Mouse (Mus musculus) forebrain, embryonic 16.5 days (tissue): Measurements from ENCODE around the gene Pm20d1. TPM values are rescaled to one million over a fixed set of nuclear protein-coding genes. Genes with fewer than 3 reads are reported as not detected.

ENCODE experiments used
- ATAC-seq: fragments of 200-750 bp; cut with Nextera tagmentation; 2 replicates; pipeline ENCODE4 v1.8.0; 2017; ENCODE audit warnings: mild to moderate bottlenecking, moderate library complexity
- H3K27ac ChIP-seq: fragments of 300-500 bp; sonication (generic); 2 replicates; pipeline ENCODE4 v1.5.1; 2014; ENCODE audit warnings: low read length, control low read depth
- H3K27me3 ChIP-seq: fragments of 300-500 bp; sonication (generic); replicated peaks from 2 replicates; pipeline ENCODE4 v1.6.1; 2014; ENCODE audit warnings: low read length; ENCODE audit not compliant: control insufficient read depth, insufficient read depth
- H3K36me3 ChIP-seq: fragments of 300-500 bp; sonication (generic); 2 replicates; pipeline ENCODE4 v1.6.1; 2014; ENCODE audit not compliant: control insufficient read depth, insufficient read depth
- H3K4me1 ChIP-seq: fragments of 300-500 bp; sonication (generic); replicated peaks from 2 replicates; pipeline ENCODE4 v1.6.1; 2014; ENCODE audit warnings: low read length; ENCODE audit not compliant: control insufficient read depth, insufficient read depth
- H3K4me2 ChIP-seq: fragments of 300-500 bp; sonication (generic); 2 replicates; pipeline ENCODE4 v1.6.1; 2014; ENCODE audit warnings: mild to moderate bottlenecking, low read length, control low read depth
- H3K4me3 ChIP-seq: fragments of 300-500 bp; sonication (generic); replicated peaks from 2 replicates; pipeline ENCODE4 v1.5.1; 2014; ENCODE audit warnings: mild to moderate bottlenecking, low read length, control low read depth
- H3K9ac ChIP-seq: fragments of 300-500 bp; sonication (generic); replicated peaks from 2 replicates; pipeline ENCODE4 v1.6.1; 2014; ENCODE audit warnings: low read depth, low read length, control low read depth
- H3K9me3 ChIP-seq: fragments of 300-500 bp; sonication (generic); 2 replicates; pipeline ENCODE4 v1.6.1; 2016; ENCODE audit warnings: low read length; ENCODE audit not compliant: control insufficient read depth
- WGBS: fragments of 180-500 bp; shearing (Covaris S2); extraction: QIAGEN DNeasy Blood & Tissue Kit; methylation state at CpG from one replicate; pipeline ENCODE4 v1.1.7; 2014; 5-methylcytosine and 5-hydroxymethylcytosine counted together
- polyA plus RNA-seq: library from polyadenylated mRNA; unstranded; fragments of >200 nt; fragmentation: Nextera tagmentation; extraction: Ambion mirVana; gene quantifications from 2 replicates; pipeline ENCODE4 v1.2.1, GENCODE M21; 2015

The Pm20d1 gene
- polyA plus RNA-seq, 1 experiment from 2014 or later: 0.18 TPM

DNA sequence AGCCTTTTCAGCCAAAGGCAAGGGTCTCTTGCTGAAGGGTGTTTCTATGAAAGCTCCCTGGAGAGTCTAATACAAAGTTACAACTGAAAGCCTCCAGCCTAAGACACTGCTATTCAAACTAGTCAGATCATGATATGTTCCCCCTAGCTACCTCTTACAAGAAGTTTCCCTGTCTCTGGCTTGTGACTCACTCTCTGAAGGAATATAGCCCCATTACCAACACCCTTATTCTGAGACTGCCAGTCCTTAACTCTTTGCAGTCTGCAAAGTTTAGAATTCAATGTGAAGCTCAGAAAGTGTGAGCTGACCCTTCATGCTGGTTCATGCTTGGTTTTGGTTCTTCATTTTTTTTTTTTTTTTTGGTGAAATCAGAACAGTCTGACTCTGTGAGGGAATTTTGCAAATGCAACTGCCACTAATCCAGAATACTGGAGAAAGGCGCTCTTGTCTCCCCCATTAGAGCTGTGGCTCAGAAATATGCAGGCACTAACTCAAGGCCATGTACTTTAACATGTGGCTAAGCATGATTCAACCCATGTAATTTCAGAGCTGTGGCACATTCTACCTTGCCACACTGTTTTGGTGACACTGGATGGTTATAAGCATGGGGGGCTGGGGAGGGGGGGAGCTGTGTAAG lies 25.8 kb downstream of the Pm20d1 start:
- H3K27me3 ChIP-seq: no peaks in the 10 kb centered on the region
- 89% methylated on average over 1 of the region's 1 CpGs for WGBS
- H3K9ac ChIP-seq: no peak overlapping the region
- no peaks in the 10 kb centered on the region for H3K36me3 ChIP-seq
- peaks cover 4% of the 10 kb centered on the region for H3K9me3 ChIP-seq
- H3K27ac ChIP-seq: no peak overlapping the region
- no peak overlapping the region for H3K4me2 ChIP-seq
- no peak for ATAC-seq
- no peak overlapping the region for H3K4me3 ChIP-seq
- H3K4me1 ChIP-seq: peaks cover 9% of the 10 kb centered on the region

DNA sequence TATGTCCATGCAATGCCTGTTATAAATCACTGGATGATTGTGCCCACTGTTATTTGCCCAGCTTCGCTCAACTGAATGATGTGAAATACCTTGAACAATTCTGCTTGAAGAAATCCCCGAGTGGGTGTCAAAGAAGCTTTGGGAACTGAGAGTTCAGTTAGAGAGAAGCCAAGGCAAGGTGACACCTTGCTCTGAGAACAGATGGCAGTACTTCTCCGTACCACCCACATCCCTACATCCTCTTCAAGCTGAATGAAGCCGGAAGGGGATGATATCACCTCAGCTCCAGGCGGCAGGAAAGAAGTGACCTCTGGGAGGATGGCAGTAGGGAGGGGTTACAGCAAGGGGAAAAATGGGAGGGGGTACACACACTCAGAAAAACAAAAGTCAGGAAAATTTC lies 26.4 kb downstream of the Pm20d1 start:
- Histone ChIP-seq H3K4me1 (peaks cover 10% of the 10 kb centered on the region), H3K4me3 (no peak overlapping the region), H3K9me3 (peaks cover 4% of the 10 kb centered on the region), H3K36me3 (no peaks in the 10 kb centered on the region), H3K27me3 (no peaks in the 10 kb centered on the region), H3K27ac (no peak overlapping the region), H3K4me2 (no peak overlapping the region), H3K9ac (no peak overlapping the region)
- WGBS: 52% methylated on average over 5 of the region's 5 CpGs
- ATAC-seq: no peak

DNA sequence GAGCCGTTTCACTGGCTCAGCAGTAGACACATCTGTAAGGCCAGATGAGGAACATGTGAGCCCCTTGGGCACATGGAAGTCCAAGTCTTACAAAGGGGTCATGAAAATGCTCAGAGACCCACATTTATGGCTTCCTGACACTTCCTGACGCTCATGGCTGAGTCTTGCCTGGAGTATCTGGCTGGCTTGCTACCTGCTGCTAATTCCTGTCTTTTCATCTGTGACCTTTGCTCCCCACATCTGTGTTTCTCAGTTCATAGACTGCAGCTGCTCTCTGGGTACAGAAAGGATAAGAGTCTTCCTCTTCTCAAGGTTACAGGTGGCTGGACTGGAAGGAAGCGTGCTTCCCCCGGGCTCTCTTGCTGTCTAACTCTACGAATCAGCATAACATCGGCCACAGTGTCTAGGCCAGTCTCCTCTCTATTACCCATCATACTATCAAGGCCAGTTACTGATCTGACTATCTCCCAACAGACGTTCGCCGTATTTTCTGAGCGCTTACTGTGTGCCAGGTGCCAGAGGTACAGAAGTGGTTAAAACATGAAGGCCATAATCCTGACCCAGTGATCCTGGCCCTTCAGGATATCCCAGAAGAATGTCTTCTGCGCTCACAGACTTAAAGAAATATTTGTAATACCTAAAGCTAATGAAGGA lies 27.5 kb downstream of the Pm20d1 start:
- no peaks in the 10 kb centered on the region for H3K27me3 ChIP-seq
- H3K27ac ChIP-seq: no peak overlapping the region
- WGBS: 91% methylated on average over 11 of the region's 11 CpGs
- no peak overlapping the region for H3K9ac ChIP-seq
- ATAC-seq: no peak
- H3K4me1 ChIP-seq: peaks cover 21% of the 10 kb centered on the region
- H3K9me3 ChIP-seq: no peaks in the 10 kb centered on the region
- no peaks in the 10 kb centered on the region for H3K36me3 ChIP-seq
- no peak overlapping the region for H3K4me2 ChIP-seq
- H3K4me3 ChIP-seq: no peak overlapping the region

DNA sequence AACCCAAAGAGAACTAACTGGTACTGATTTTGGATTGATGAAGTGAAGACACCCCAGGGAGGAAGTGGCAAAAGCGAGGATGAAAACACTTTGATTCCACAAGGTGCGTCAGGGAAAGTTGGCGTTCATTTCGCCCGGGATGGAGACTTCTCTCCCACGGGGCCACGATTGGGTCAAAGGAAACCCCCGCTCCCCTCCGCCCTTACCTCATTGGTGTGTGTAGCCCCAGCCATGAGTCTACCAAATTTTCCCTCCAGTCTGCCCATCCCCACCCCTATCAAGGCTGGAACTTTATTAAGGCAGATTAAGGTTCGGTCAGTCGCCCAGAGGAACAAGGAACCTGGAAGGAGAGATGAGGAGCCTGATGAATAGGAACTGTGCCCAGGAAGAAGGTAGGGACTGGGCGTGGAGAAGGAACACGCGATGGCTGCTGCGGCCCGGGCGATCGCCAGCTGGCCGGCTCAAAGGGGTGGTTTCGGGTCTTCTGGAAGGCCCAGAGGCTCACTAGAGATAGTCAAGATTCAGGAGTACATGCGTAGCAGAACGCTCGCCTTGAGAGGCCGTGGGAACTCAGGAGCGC lies 30.1 kb downstream of the Pm20d1 start, which contains the start of gene Slc41a1:
TSS of gene Slc41a1 (plus strand) at position 287 of the 580 bp plus-strand sequence.
- Histone ChIP-seq H3K4me3 (peak within 1 kb of the TSS; percentile 72), H3K27ac (peak within 1 kb of the TSS; percentile 67), H3K9ac (peak within 1 kb of the TSS; percentile 78), H3K27me3 (no peaks in the 10 kb centered on the region), H3K9me3 (no peaks in the 10 kb centered on the region), H3K4me1 (peaks cover 31% of the 10 kb centered on the region), H3K4me2 (peak within 1 kb of the TSS; percentile 87), H3K36me3 (no peaks in the 10 kb centered on the region)
- peak; percentile 58 for ATAC-seq
- WGBS: 2% methylated on average over 25 of the region's 25 CpGs

DNA sequence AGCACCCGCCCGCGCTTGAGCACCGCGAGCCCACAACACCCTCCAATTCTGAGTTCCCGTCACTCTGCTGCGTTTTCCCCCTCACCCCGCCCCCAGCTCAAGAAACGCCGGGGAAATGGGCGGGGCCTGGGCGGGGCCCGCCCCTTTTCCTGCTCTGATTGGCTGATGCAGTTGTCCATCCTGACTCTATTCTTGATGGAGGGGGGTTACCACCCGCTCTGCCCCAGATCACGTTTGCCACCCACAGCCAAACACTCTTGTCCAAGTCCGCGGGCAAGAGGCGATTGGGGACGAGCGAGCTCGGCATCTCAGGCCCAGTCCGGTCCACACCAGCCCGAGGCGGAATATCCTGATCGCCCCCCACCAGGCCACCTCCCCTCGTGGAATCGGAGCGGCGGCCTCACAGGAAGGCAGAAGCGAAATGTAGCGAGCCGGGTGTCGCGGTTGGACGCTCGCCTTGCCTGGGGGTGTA lies 30.6 kb downstream of the Pm20d1 start:
- peaks cover 34% of the 10 kb centered on the region for H3K4me1 ChIP-seq
- peak overlapping the region; percentile 78 for H3K9ac ChIP-seq
- peak overlapping the region; percentile 67 for H3K27ac ChIP-seq
- no peaks in the 10 kb centered on the region for H3K36me3 ChIP-seq
- no peaks in the 10 kb centered on the region for H3K27me3 ChIP-seq
- ATAC-seq: peak; percentile 96
- WGBS: 0% methylated on average over 31 of the region's 36 CpGs
- H3K9me3 ChIP-seq: no peaks in the 10 kb centered on the region
- H3K4me2 ChIP-seq: peak overlapping the region; percentile 87
- peak overlapping the region; percentile 72 for H3K4me3 ChIP-seq

DNA sequence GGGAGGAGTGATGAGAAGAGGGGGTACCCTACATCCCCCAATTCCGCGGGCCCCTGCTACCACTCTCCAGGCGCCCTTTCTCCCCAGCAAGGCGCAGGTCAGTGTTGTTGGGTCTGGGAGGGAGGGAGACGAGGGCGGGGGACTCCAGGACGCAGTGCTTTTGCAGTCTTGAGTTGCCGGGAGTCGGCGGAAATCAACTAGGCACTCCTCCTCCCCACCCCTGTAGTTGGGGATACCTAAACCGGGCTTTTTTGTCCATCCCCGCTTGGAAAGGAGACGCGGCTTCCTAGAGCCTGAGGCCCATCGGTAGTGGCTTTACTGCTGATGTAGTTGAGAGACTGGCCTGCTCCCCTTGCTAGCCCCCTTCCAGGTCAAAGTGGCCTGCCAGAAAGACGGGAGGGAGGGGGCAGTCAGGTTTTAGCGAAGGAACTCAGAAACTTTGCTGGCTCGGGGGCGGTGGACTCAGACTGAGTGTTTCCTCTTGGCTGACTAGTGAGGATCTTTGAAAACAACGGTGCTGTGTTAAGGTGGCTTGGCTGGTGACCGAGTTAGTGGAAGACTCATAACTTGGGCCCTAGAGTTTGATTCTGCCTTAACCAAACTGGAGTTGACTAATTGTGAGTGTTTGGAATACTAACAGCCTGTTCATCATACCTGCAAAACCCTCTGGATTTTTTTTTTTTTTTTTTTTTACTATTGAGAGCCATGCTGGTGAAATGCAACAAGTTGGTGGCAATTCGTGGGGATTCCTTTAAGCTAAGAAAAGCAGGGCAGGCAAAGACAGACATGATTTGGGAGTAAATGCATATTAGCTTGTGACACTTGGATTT lies 31.3 kb downstream of the Pm20d1 start:
- no peaks in the 10 kb centered on the region for H3K9me3 ChIP-seq
- 1% methylated on average over 20 of the region's 22 CpGs for WGBS
- H3K4me2 ChIP-seq: peak overlapping the region; percentile 53
- H3K4me3 ChIP-seq: peak overlapping the region; percentile 72
- peaks cover 34% of the 10 kb centered on the region for H3K4me1 ChIP-seq
- H3K27ac ChIP-seq: peak overlapping the region; percentile 67; the same call in 1 of the 2 replicates
- no peaks in the 10 kb centered on the region for H3K36me3 ChIP-seq
- peak; percentile 49 for ATAC-seq
- no peaks in the 10 kb centered on the region for H3K27me3 ChIP-seq
- H3K9ac ChIP-seq: peak overlapping the region; percentile 65

DNA sequence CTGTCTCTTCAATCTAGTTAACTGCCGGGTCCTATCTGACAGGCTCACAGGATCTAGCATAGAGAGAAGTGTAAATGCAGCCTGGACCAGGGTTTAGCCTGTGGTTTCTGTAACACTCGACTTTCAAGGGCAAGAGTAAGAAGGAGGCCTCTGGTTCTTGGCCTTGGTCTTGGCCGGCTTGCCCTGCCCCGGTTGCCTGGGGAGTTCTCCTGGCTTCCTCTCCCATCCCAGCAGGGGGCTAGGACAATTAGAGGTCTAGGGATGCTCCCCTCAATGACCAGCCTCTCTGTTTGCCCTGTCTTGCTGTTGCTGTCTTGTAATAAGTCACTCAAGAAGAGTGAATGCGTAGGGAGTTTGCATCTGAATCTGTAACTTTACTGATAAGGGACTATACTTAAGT lies 32.1 kb downstream of the Pm20d1 start:
- 41% methylated on average over 5 of the region's 5 CpGs for WGBS
- peak overlapping the region; percentile 72 for H3K4me3 ChIP-seq
- no peaks in the 10 kb centered on the region for H3K27me3 ChIP-seq
- no peak overlapping the region for H3K27ac ChIP-seq
- peak overlapping the region; percentile 53 for H3K4me2 ChIP-seq
- H3K36me3 ChIP-seq: no peaks in the 10 kb centered on the region
- no peak for ATAC-seq
- peak overlapping the region; percentile 30; the same call in 1 of the 2 replicates for H3K9ac ChIP-seq
- H3K9me3 ChIP-seq: no peaks in the 10 kb centered on the region
- peaks cover 34% of the 10 kb centered on the region for H3K4me1 ChIP-seq

DNA sequence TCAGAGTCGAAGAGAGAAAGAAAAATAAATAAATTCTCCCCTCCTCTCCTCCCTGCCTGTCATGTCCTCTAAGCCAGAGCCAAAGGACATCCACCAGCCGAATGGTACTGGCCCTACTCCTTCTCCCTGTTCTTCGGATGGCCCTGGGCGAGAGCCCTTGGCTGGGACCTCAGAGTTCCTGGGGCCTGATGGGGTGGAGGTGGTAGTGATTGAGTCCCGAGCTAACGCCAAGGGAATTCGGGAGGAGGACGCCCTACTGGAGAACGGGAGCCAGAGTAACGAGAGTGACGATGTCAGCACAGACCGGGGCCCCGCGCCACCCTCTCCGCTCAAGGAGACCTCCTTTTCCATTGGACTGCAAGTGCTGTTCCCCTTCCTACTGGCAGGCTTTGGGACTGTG lies 33.4 kb downstream of the Pm20d1 start:
- Histone ChIP-seq H3K4me2 (no peak overlapping the region), H3K27ac (no peak overlapping the region), H3K4me3 (no peak overlapping the region), H3K36me3 (no peaks in the 10 kb centered on the region), H3K9ac (no peak overlapping the region), H3K27me3 (no peaks in the 10 kb centered on the region), H3K4me1 (peaks cover 34% of the 10 kb centered on the region), H3K9me3 (no peaks in the 10 kb centered on the region)
- 90% methylated on average over 15 of the region's 15 CpGs for WGBS
- ATAC-seq: no peak
